ENCODE assay signal across 9 mouse cellular contexts in genomic region chr11:113788183-113788789, GRCm38 (mm10). TPM values are rescaled to one million over a fixed set of nuclear protein-coding genes. Genes with fewer than 3 reads are reported as not detected.
A peak's percentile ranks its signal among the peaks of the same experiment; 100 is the strongest.
DNase-seq lines count a peak whose midpoint lies in the region; ATAC-seq lines count a peak whose summit lies in the region.
"Had no signal": no experiment of that assay in that cellular context is flagged by ENCODE, and none has a peak within 500 bp of the region (broad histone marks: within the 10 kb centered on the region; RNA-seq: fewer than 3 reads in every experiment).

No protein-coding gene starts in this region.

- H3K36me3 ChIP-seq in hindbrain, embryonic 13.5 days, result peaks cover 6% of the 10 kb centered on the region; the same call in 1 of the 2 replicates
- no peaks in the 10 kb centered on the region for H3K36me3 ChIP-seq in liver, embryonic 16.5 days (ENCODE audit: control insufficient read depth, insufficient read depth)

- peaks cover 64% of the 10 kb centered on the region for H3K4me1 ChIP-seq in hindbrain, embryonic 13.5 days (replicated peaks)
- H3K4me1 ChIP-seq in liver, embryonic 16.5 days (ENCODE audit: control insufficient read depth, low read depth, low read length), result peaks cover 29% of the 10 kb centered on the region

- H3K9ac ChIP-seq in hindbrain, embryonic 13.5 days, result no peak overlapping the region
- H3K9ac ChIP-seq in liver, embryonic 16.5 days (ENCODE audit: low read depth, low read length), result no peak overlapping the region

- no peak overlapping the region for H3K4me3 ChIP-seq in hindbrain, embryonic 13.5 days
- H3K4me3 ChIP-seq in liver, embryonic 16.5 days (ENCODE audit: low read depth, low read length), result no peak overlapping the region
- H3K4me3 ChIP-seq: megakaryocyte, embryonic 14.5 days had no signal

- peak; percentile 55 for DNase-seq in embryo, embryonic 10 days (ENCODE audit: low spot score)
- no peak for DNase-seq in embryo, embryonic 10.5 days (ENCODE audit: low spot score)
- peak; percentile 23 for DNase-seq in NIH3T3 (ENCODE audit: low read depth)
- peak; percentile 67 for DNase-seq in thymus, postnatal 14 days
- no peak for DNase-seq in left cerebral cortex, adult 11 months (ENCODE audit: low spot score)
- no peak for DNase-seq in gastrocnemius, postnatal 14 days

- no peak for ATAC-seq in hindbrain, embryonic 13.5 days (ENCODE audit: low FRiP score)
- ATAC-seq in liver, embryonic 16.5 days (ENCODE audit: low read depth), result peak; percentile 62

- H3K27ac ChIP-seq in hindbrain, embryonic 13.5 days, result 0 out of 2 replicates have a peak overlapping the region, but pooled peaks have one; percentile 12
- H3K27ac ChIP-seq in liver, embryonic 16.5 days (ENCODE audit: low read length), result peak overlapping the region; percentile 17; the same call in 1 of the 2 replicates

- no peak overlapping the region for H3K4me2 ChIP-seq in hindbrain, embryonic 13.5 days
- no peak overlapping the region for H3K4me2 ChIP-seq in liver, embryonic 16.5 days (ENCODE audit: low read depth, low read length)

- H3K9me3 ChIP-seq in hindbrain, embryonic 13.5 days, result no peaks in the 10 kb centered on the region
- no peaks in the 10 kb centered on the region for H3K9me3 ChIP-seq in liver, embryonic 16.5 days (replicated peaks; ENCODE audit: control insufficient read depth, low read length)
- H3K9me3 ChIP-seq: megakaryocyte, embryonic 14.5 days had no signal

- WGBS in hindbrain, embryonic 13.5 days, result 85% methylated on average over 2 of the region's 2 CpGs
- WGBS in liver, embryonic 16.5 days (ENCODE audit: insufficient replicate concordance), result 27% methylated on average over 2 of the region's 2 CpGs

- intact Hi-C loops in gastrocnemius, postnatal 14 days (cut with DNase I; ENCODE audit: low total_unique reads), result no loop called here

- H3K27me3 ChIP-seq in hindbrain, embryonic 13.5 days, result no peaks in the 10 kb centered on the region
- no peaks in the 10 kb centered on the region for H3K27me3 ChIP-seq in liver, embryonic 16.5 days (ENCODE audit: control insufficient read depth, insufficient read depth, low read depth, low read length)

RNA-seq across cellular contexts. Expression of gene Cdc42ep4, which starts 36.6 kb away (rescaled TPM):
- 73.0 and 73.7 TPM in 2 replicates for polyA plus RNA-seq in hindbrain, embryonic 13.5 days (2015; fragmentation: Nextera tagmentation; extraction: Ambion mirVana)
- polyA plus RNA-seq in liver, embryonic 16.5 days (2015; fragmentation: Nextera tagmentation; extraction: Ambion mirVana), result 16.7 and 18.4 TPM in 2 replicates
- total RNA-seq in gastrocnemius, postnatal 14 days (2021), result 10 to 100 TPM; 15.7 to 16.2 TPM

Comparison
In these comparisons a context has a peak if more than half of its experiments do, and no peak if none do; other contexts are left out.
1. DNase-seq: peak in embryo, embryonic 10 days (single experiment), NIH3T3 (single experiment) and thymus, postnatal 14 days (single experiment); none in embryo, embryonic 10.5 days (single experiment), left cerebral cortex, adult 11 months (single experiment) and gastrocnemius, postnatal 14 days (single experiment).